Mouse (Mus musculus) layer of hippocampus, postnatal 25 days (tissue): ENCODE data around the gene Tent4a. TPM values are rescaled to one million over a fixed set of nuclear protein-coding genes. Genes with fewer than 3 reads are reported as not detected.

Experiments used
- DNase-seq, 2 experiments: peaks; one replicate each; pipeline ENCODE4 v3.0.0; 2022; ENCODE audit warnings: mixed read lengths in 2 of 2, low spot score in 1 of 2; ENCODE audit errors: extremely low spot score in 1 of 2
- total RNA-seq, 2 experiments: library from RNA; stranded (reverse); gene quantifications; 2 replicates each; pipeline ENCODE4 v1.2.3; 2021

The Tent4a gene
- total RNA-seq, 2 experiments from 2014 or later, result 42.3 to 43.9 TPM

- peak; percentile 62 to 71 for DNase-seq
Observed at GRCm38 (mm10) chr13:69481634-69482505, 52.5 kb downstream of the Tent4a start.

- DNase-seq, result no peak
Observed at GRCm38 (mm10) chr13:69481026-69481425, 53.4 kb downstream of the Tent4a start.

GRCm38 (mm10) chr13:69479906-69480305 lies 54.5 kb downstream of the Tent4a start:
- DNase-seq, result no peak

- no peak for DNase-seq
Observed at GRCm38 (mm10) chr13:69478703-69479102, 55.7 kb downstream of the Tent4a start.

- peak; percentile 73 to 90 for DNase-seq
Observed at GRCm38 (mm10) chr13:69460635-69461465, 73.6 kb downstream of the Tent4a start.

- peak; percentile 72 to 87 for DNase-seq
Observed at GRCm38 (mm10) chr13:69459657-69460458, 74.6 kb downstream of the Tent4a start.

GRCm38 (mm10) chr13:69458891-69459290 lies 75.5 kb downstream of the Tent4a start:
- DNase-seq, result no peak

- no peak for DNase-seq
Observed at GRCm38 (mm10) chr13:69458461-69458860, 76.0 kb downstream of the Tent4a start.

- DNase-seq, result no peak
Observed at GRCm38 (mm10) chr13:69457105-69457504, 77.3 kb downstream of the Tent4a start.

- no peak for DNase-seq
Observed at GRCm38 (mm10) chr13:69456641-69457040, 77.8 kb downstream of the Tent4a start.

GRCm38 (mm10) chr13:69455476-69456175 lies 78.8 kb downstream of the Tent4a start:
- no peak for DNase-seq

Other genes with a start within 250 kb of the Tent4a start
- 10 to 100 TPM; 80.5 to 85.3 TPM for gene Nsun2, start 871 bp downstream of the Tent4a start, total RNA-seq
- 10 to 100 TPM; 14.7 to 15.8 TPM for gene Srd5a1, start 76.8 kb upstream of the Tent4a start, total RNA-seq
- 100 to 1,000 TPM; 189 to 204 TPM for gene Ube2ql1, start 205.3 kb upstream of the Tent4a start, total RNA-seq